Mouse (Mus musculus): ENCODE measurements around the gene Zfhx3. TPM values are rescaled to one million over a fixed set of nuclear protein-coding genes. Genes with fewer than 3 reads are reported as not detected.

The Zfhx3 gene
- polyA plus RNA-seq, 1 experiment from 2014 or later: 15.0 TPM

DNA sequence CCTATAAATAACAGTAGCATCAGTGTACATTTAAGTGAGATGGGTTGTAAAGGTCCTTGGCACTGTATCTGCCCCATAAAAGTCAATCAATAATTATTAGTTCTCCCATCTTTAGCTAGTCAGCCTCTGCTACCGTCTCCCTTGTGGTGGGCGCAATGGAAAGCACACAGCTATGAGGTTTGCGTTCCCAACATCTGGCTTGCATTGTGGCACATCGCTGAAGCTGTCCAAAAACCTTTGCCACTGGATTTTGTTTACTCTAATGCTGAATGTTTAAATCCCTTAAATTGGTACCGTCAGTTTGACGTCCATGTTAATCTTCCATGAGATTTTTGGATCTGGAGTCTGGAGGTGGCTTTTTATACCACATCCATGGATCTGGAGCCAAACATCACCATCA is 428.3 kb downstream of the Zfhx3 start:
- no peak for ATAC-seq (ENCODE audit: borderline replicate concordance, extremely low read depth, low FRiP score, low TSS enrichment)
- no peak overlapping the region for H3K4me3 ChIP-seq
- 69% methylated on average over 6 of the region's 6 CpGs for WGBS

DNA sequence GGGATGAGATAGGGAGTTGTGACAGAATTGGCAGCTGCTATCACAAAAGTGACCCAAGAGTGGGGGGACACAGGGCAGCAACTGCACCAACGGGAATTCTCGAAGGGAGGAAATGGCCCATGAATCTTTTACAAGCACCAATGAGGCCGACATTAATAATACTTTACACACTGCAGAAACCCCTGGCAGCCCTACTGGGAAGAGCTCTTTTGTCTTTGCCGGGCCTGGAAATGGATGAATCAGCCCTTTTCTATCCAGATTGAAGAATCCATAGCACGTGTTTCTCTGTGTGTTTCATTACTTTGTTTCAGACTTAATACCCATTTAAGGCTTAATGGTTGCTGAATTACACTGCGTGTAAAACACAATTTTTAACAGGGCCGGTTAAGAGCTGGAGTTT is 430.6 kb downstream of the Zfhx3 start:
- H3K36me3 ChIP-seq: no peaks in the 10 kb centered on the region
- no peaks in the 10 kb centered on the region for H3K27me3 ChIP-seq
- H3K9me3 ChIP-seq: no peaks in the 10 kb centered on the region
- no peak overlapping the region for H3K27ac ChIP-seq
- no peak overlapping the region for H3K4me3 ChIP-seq
- ATAC-seq (ENCODE audit: borderline replicate concordance, extremely low read depth, low FRiP score, low TSS enrichment): no peak
- H3K9ac ChIP-seq: no peak overlapping the region
- 48% methylated on average over 7 of the region's 7 CpGs for whole genome bisulfite sequencing
- peaks cover 8% of the 10 kb centered on the region for H3K4me1 ChIP-seq
- H3K4me2 ChIP-seq: no peak overlapping the region

More for the DNA sequence above, 428.3 kb downstream of the Zfhx3 start:
- no peaks in the 10 kb centered on the region for H3K36me3 ChIP-seq
- no peak overlapping the region for H3K4me2 ChIP-seq
- H3K27ac ChIP-seq: no peak overlapping the region
- H3K4me1 ChIP-seq: peaks cover 8% of the 10 kb centered on the region
- no peaks in the 10 kb centered on the region for H3K9me3 ChIP-seq
- H3K9ac ChIP-seq: no peak overlapping the region
- no peaks in the 10 kb centered on the region for H3K27me3 ChIP-seq

DNA sequence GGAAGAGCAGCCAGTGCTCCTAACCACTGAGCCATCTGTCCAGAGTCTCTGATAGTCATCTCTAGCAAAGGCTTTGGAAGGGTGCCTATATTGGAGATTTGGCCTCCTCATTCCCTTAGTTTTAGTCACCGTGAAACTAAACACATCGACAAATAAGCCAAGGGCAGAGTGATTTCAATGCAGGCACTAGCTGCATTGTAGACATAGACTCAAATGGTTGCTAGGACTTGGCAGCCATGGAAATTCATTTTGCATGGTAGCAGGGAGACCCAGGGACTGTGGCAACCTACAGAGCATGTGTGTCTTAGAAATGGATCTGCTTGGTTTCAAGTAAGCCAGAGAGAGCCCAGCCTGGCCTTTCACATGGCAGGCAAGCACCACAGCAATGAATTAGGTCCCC is 435.6 kb downstream of the Zfhx3 start:
- no peak overlapping the region for H3K4me3 ChIP-seq
- 92% methylated on average over 2 of the region's 2 CpGs for WGBS

DNA sequence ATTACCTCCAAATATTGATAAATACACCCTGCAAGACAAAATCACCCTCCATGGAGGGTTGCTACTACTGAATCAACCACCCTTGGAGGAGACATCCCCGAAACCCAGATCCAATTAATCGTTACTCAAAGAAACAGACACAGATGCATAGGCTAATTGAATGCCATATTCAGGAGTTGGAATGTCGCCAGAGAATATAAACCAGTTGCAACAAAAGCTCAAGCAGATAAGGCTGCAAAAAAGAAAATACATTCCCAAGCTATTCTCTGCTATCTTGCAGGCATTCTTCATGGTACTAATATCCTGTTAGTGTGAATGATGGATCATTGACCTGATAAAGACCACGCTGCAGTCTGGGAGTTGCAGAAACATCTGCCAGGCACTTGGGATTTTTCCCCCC is 440.7 kb downstream of the Zfhx3 start:
- H3K4me1 ChIP-seq: peaks cover 17% of the 10 kb centered on the region

More for the DNA sequence above, 435.6 kb downstream of the Zfhx3 start:
- Histone ChIP-seq H3K9me3 (no peaks in the 10 kb centered on the region), H3K4me1 (peaks cover 1% of the 10 kb centered on the region; the same call in 1 of the 2 replicates), H3K36me3 (no peaks in the 10 kb centered on the region), H3K4me2 (no peak overlapping the region), H3K27ac (no peak overlapping the region), H3K27me3 (no peaks in the 10 kb centered on the region), H3K9ac (no peak overlapping the region)
- ATAC-seq (ENCODE audit: borderline replicate concordance, extremely low read depth, low FRiP score, low TSS enrichment): no peak

DNA sequence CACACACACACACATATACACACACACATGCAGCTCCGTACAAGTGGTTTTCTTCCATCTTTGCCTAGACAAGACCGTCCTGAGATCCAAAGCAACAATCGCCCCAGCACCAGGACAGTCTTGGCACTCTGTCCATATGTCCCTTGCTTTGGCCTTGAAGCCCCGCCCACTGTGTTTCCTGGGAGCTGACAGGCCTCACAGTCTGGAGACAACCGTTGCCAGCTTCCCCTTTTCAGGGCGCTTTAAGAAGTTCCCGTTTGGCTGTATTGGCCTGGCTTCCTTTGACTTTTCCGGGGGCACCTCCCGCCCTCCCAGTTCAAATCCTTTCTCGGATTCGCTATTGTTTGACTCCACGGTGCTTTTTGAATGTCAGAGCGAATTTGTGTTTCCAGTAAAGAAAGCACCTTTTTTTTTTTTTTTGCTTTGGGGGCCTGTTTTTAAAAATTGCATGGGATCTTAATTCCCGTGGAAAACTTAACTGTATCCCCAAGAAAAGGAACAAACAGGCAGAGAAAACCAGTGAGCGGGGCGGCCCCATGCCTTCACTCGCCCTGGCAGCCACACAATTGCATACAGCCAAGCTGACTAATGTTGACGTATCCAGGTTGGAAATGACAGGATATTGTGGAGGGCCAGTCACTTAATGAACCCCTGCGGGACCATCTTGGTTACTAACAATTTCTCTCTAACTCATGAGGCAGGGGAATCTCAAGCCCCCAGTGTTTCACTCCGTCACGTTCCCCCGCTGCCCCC is 444.9 kb downstream of the Zfhx3 start:
- H3K4me2 ChIP-seq: peak overlapping the region; percentile 33; the same call in 1 of the 2 replicates
- H3K9me3 ChIP-seq: no peaks in the 10 kb centered on the region
- H3K36me3 ChIP-seq: no peaks in the 10 kb centered on the region
- WGBS: 36% methylated on average over 22 of the region's 22 CpGs
- H3K4me1 ChIP-seq: peaks cover 21% of the 10 kb centered on the region
- H3K27me3 ChIP-seq: no peaks in the 10 kb centered on the region
- H3K27ac ChIP-seq: 0 out of 2 replicates have a peak overlapping the region, but pooled peaks have one; percentile 5
- no peak overlapping the region for H3K4me3 ChIP-seq
- no peak overlapping the region for H3K9ac ChIP-seq
- peak; percentile 62; the same call in 1 of the 2 replicates for ATAC-seq (ENCODE audit: borderline replicate concordance, extremely low read depth, low FRiP score, low TSS enrichment)

More for the DNA sequence above, 440.7 kb downstream of the Zfhx3 start:
- no peak overlapping the region for H3K27ac ChIP-seq
- ATAC-seq (ENCODE audit: borderline replicate concordance, extremely low read depth, low FRiP score, low TSS enrichment): no peak
- no peak overlapping the region for H3K4me2 ChIP-seq
- no peak overlapping the region for H3K9ac ChIP-seq
- no peaks in the 10 kb centered on the region for H3K9me3 ChIP-seq
- H3K27me3 ChIP-seq: no peaks in the 10 kb centered on the region
- no peaks in the 10 kb centered on the region for H3K36me3 ChIP-seq
- no peak overlapping the region for H3K4me3 ChIP-seq
- WGBS: 44% methylated on average over 4 of the region's 4 CpGs

DNA sequence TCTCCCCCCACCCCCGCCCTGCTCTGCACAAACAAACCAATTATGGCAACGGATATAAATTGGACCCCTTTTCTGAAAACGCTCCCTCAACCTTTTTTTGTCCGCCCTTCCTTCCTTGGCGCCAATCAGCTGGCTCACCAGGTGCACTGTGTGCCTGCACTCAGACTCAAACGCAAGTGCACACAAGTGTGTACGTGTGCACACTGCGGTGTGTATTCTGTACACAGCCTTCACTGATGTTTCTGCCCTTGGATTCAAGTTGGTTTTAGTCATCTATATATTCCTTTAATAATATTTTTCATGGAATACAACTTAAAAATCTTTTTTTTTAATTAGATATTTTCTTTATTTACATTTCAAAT is 445.4 kb downstream of the Zfhx3 start:
- Histone ChIP-seq H3K36me3 (no peaks in the 10 kb centered on the region), H3K27ac (no peak overlapping the region), H3K9ac (no peak overlapping the region), H3K4me3 (no peak overlapping the region), H3K27me3 (no peaks in the 10 kb centered on the region), H3K4me1 (peaks cover 21% of the 10 kb centered on the region), H3K9me3 (no peaks in the 10 kb centered on the region), H3K4me2 (peak overlapping the region; percentile 33; the same call in 1 of the 2 replicates)
- whole genome bisulfite sequencing: 83% methylated on average over 8 of the region's 8 CpGs
- no peak for ATAC-seq (ENCODE audit: borderline replicate concordance, extremely low read depth, low FRiP score, low TSS enrichment)

DNA sequence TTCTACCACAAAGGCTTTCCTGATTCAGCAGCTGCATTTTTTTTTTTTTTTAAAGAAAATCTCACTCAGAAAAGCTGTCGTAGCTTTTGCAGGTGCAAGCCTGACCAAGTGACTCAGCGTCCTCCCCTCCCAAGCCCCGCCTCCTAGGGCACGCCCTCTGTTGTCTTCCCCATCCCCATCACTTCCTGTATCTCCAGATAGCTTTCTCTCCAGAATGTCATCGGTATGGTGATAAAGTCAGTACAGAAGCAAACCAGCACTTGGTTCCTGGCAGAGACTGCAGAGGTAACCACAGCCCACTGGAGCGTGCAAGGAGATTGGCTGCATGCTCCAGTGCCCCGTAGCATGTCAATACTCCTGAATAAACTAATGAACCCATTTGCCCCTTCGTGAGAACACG is 450.5 kb downstream of the Zfhx3 start:
- H3K4me2 ChIP-seq: no peak overlapping the region
- 73% methylated on average over 9 of the region's 9 CpGs for WGBS
- no peak overlapping the region for H3K9ac ChIP-seq
- H3K27ac ChIP-seq: no peak overlapping the region
- no peaks in the 10 kb centered on the region for H3K9me3 ChIP-seq
- H3K4me3 ChIP-seq: no peak overlapping the region
- H3K27me3 ChIP-seq: no peaks in the 10 kb centered on the region
- no peaks in the 10 kb centered on the region for H3K36me3 ChIP-seq
- peaks cover 5% of the 10 kb centered on the region; the same call in 1 of the 2 replicates for H3K4me1 ChIP-seq
- ATAC-seq (ENCODE audit: borderline replicate concordance, extremely low read depth, low FRiP score, low TSS enrichment): no peak

DNA sequence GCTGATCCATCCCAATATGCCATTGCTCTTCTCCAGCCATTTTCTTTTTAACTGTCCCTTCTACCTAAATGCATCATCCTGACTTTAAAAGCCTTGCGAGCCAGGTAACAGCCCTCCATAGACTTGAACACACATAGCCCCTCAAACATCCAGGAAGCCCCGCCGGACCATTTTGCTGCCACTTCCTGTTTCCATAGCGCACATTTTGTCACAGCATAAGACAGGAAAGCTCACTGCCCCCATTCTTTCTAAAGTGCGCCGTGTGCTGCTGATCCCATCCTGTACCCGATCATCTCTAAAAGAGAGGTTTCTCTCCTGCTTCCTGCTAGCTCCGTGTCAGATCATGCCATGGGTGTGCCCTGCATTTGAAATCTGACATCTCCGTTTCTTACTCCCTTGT is 459.7 kb downstream of the Zfhx3 start:
- Histone ChIP-seq H3K36me3 (no peaks in the 10 kb centered on the region), H3K27me3 (no peaks in the 10 kb centered on the region), H3K9me3 (no peaks in the 10 kb centered on the region), H3K4me2 (peak overlapping the region; percentile 4; the same call in 1 of the 2 replicates), H3K4me1 (0 out of 2 replicates have a peak, but pooled peaks cover 7% of the 10 kb centered on the region), H3K4me3 (no peak overlapping the region), H3K27ac (no peak overlapping the region), H3K9ac (no peak overlapping the region)
- no peak for ATAC-seq (ENCODE audit: borderline replicate concordance, extremely low read depth, low FRiP score, low TSS enrichment)
- WGBS: 74% methylated on average over 9 of the region's 9 CpGs

DNA sequence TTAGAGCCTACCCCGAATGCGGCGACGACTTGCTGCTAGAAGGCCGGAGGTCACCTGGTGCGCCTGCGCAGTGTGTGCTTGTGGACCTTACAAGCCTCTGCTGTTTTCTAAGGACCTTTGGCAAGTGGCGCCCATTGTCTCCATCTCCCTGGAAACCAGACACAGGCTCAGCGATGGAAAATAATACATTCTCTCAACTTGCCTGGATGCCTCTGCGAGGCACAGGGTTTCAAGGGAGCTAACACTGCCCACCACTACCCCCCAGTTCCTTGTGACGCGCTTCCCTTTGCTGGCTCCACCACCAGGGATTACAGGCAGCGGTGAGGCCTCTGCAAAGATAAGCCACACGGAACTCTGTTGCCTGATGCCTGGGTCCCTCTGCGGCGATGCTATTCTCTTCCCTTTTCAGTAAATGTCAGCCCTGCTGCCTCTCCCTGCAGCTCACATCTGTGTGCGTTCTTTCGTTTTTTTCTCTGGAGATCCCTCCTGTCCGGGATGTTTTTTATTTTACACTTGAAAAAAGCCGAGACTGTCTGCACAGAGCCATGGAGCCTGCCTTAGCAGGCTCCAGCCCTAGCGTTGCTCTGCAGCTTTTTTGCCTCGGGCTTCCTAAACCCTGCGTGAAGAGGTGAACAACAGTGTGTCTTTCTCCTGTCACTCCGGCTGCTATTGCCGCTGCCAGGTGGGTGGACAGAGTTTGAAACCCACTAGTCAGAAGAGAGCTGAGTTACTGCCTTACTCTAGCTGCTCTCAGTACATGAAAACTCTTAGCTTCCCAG is 464.5 kb downstream of the Zfhx3 start:
- no peak for ATAC-seq (ENCODE audit: borderline replicate concordance, extremely low read depth, low FRiP score, low TSS enrichment)
- Histone ChIP-seq H3K27me3 (no peaks in the 10 kb centered on the region), H3K36me3 (no peaks in the 10 kb centered on the region), H3K4me3 (no peak overlapping the region), H3K4me2 (no peak overlapping the region), H3K9me3 (no peaks in the 10 kb centered on the region), H3K9ac (no peak overlapping the region), H3K4me1 (0 out of 2 replicates have a peak, but pooled peaks cover 8% of the 10 kb centered on the region), H3K27ac (no peak overlapping the region)
- WGBS: 44% methylated on average over 25 of the region's 25 CpGs

DNA sequence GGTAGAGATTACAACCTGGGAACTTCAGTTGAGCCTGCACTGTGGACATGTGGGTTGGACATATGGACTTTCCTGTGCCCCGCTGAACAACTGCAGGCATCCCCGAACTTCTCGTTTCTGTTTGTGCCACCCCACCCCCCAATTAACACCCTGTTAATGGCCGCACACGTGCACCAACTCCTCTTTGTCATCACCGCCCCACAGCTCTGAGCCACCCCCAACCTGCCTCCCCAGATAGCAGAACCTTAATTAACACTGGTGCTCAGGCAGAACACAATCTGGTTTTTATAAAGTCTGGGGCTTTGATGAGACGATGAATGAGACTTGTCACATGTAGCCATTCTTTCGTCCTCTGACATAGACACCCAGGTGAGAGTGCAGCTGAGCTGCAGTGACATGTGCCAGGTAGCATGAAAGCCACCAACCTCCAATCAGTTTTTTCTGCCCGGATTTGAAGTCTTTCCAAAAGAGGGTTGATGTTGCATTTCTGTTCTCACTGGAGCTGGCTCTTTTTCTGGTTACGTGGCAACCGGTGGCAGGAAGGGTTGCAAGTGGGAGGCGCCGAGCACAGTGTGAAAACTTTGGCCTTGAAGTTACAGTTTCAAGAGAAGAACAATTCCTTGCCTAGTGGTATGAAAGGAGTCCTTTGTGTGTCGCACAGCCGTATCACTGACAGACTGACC is 476.9 kb downstream of the Zfhx3 start:
- Histone ChIP-seq H3K36me3 (no peaks in the 10 kb centered on the region), H3K4me1 (0 out of 2 replicates have a peak, but pooled peaks cover 1% of the 10 kb centered on the region), H3K4me3 (no peak overlapping the region), H3K4me2 (no peak overlapping the region), H3K9me3 (no peaks in the 10 kb centered on the region), H3K27me3 (no peaks in the 10 kb centered on the region), H3K27ac (no peak overlapping the region), H3K9ac (no peak overlapping the region)
- WGBS: 70% methylated on average over 15 of the region's 15 CpGs
- ATAC-seq (ENCODE audit: borderline replicate concordance, extremely low read depth, low FRiP score, low TSS enrichment): no peak

DNA sequence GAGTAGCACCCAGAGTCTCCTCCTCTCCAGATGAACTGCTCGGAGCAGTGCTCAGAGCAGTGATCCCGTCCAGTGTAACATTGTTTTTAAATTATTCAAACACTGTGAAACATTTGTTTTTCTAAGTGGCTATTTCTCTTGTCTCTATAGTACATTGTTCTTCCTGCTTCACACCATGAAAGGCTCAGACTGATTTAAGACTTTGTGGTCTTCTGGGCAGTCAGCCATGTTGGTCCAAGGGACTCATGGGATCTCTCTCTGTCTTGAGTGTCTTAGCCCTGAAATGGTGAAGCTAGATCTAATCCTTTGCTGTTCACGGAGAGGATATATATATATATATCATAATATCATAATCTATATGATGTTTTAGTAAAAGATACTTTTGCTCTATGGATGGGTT is 480.1 kb downstream of the Zfhx3 start:
- Histone ChIP-seq H3K36me3 (no peaks in the 10 kb centered on the region), H3K4me3 (no peak overlapping the region), H3K9ac (no peak overlapping the region), H3K4me1 (peaks cover 4% of the 10 kb centered on the region; the same call in 1 of the 2 replicates), H3K27me3 (no peaks in the 10 kb centered on the region), H3K9me3 (no peaks in the 10 kb centered on the region), H3K27ac (no peak overlapping the region), H3K4me2 (no peak overlapping the region)
- WGBS: 67% methylated on average over 3 of the region's 3 CpGs
- no peak for ATAC-seq (ENCODE audit: borderline replicate concordance, extremely low read depth, low FRiP score, low TSS enrichment)

Measured in lung, embryonic 15.5 days (tissue).